Mouse (Mus musculus) MEL (cell line): ENCODE data around the gene Smug1.

Experiments
- CTCF ChIP-seq, 3 experiments: IDR thresholded peaks in 2 of 3; conservative IDR thresholded peaks in 1 of 3; 2 replicates each; pipeline ENCODE4 v1.5.1; 2011 to 2012; ENCODE audit warnings: low read length in 3 of 3, low read depth in 2 of 3, mild to moderate bottlenecking in 2 of 3, improper control_type of control experiment in 1 of 3, inconsistent platforms in 1 of 3, mixed read lengths in 1 of 3, moderate library complexity in 1 of 3; ENCODE audit not compliant: control insufficient read depth in 1 of 3, insufficient read depth in 1 of 3, poor library complexity in 1 of 3, severe bottlenecking in 1 of 3
- EP300 ChIP-seq, 2 experiments: IDR thresholded peaks; 2 replicates each; pipeline ENCODE4 v1.6.1; 2011; ENCODE audit warnings: improper control_type of control experiment in 2 of 2, low read length in 2 of 2, low read depth in 1 of 2, mild to moderate bottlenecking in 1 of 2
- MYB ChIP-seq: IDR thresholded peaks from 2 replicates; pipeline ENCODE4 v1.6.1; 2011; ENCODE audit warnings: mild to moderate bottlenecking, low read depth, low read length, improper control_type of control experiment
- POLR2A ChIP-seq, 2 experiments: IDR thresholded peaks; 2 replicates each; pipeline ENCODE4 v1.6.1; 2011 to 2012; ENCODE audit warnings: low read length in 2 of 2, mild to moderate bottlenecking in 2 of 2, control low read depth in 1 of 2, improper control_type of control experiment in 1 of 2, low read depth in 1 of 2, moderate library complexity in 1 of 2; ENCODE audit not compliant: control insufficient read depth in 1 of 2, insufficient read depth in 1 of 2, poor library complexity in 1 of 2
- TAL1 ChIP-seq: IDR thresholded peaks from 2 replicates; pipeline ENCODE4 v1.6.1; 2012; ENCODE audit warnings: mild to moderate bottlenecking, inconsistent platforms, low read length, moderate library complexity, mixed read lengths
- ZNF384 ChIP-seq: IDR thresholded peaks from 2 replicates; pipeline ENCODE4 v1.6.1; 2012; ENCODE audit warnings: low read depth, mild to moderate bottlenecking, inconsistent platforms, low read length, improper control_type of control experiment

DNA sequence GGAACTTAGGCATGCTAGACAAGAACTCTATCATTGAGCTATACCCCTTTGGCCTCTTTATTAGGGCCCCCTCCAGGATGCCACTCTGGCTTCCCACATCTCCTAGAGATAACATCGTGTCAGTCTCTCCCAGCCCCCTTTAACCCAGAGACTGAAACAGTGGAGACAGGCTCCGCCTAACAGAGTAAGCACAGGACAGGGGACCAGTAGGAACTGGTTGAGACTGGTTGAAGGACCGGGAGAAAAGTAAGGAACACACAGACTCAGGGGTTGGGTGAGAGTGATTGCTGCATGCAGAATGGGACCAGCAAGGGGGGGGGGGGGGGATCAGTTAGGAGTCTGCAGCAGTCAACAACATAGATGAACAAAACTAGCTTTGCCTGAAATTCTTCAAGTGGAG, 22.7 kb downstream of the Smug1 start:
- TF ChIP-seq TAL1 (no peak), POLR2A (IDR thresholded peaks at IDR 0.05; ENCODE audit: control insufficient read depth in 1 of 2, insufficient read depth in 1 of 2, low read depth in 1 of 2, low read length in 2 of 2, poor library complexity in 1 of 2) (no peak), ZNF384 (no peak), MYB (no peak), CTCF (IDR thresholded peaks at IDR 0.05 in 2 of 3, conservative IDR thresholded peaks at IDR 0.05 in 1 of 3; ENCODE audit: control insufficient read depth in 1 of 3, insufficient read depth in 1 of 3, low read depth in 2 of 3, low read length in 3 of 3, poor library complexity in 1 of 3, severe bottlenecking in 1 of 3) (no peak), EP300 (IDR thresholded peaks at IDR 0.05; ENCODE audit: low read depth in 1 of 2, low read length in 2 of 2) (no peak)
